Mouse (Mus musculus): ENCODE data around the gene Klk13. TPM values are rescaled to one million over a fixed set of nuclear protein-coding genes. Genes with fewer than 3 reads are reported as not detected.
"Not testable (repeated sequence)": the region's sequence is repeated elsewhere in the genome, so short reads cannot be mapped to it uniquely, and the experiment has no call there.

The Klk13 gene
- not detected for total RNA-seq (2021)

- intact Hi-C loops (cut with DNase I) = no loop called here
- DNase-seq (ENCODE audit: low spot score) = no peak
Observed at GRCm38 (mm10) chr7:43712267-43712666, at the start of gene Klk13. TSS of gene Klk13 (plus strand) at chr7:43712567.

- intact Hi-C loops (cut with DNase I) = no loop called here
- DNase-seq (ENCODE audit: low spot score) = no peak
Observed at GRCm38 (mm10) chr7:43662804-43663203, 49.6 kb upstream of the Klk13 start.

- intact Hi-C loops (cut with DNase I); DNase-seq (ENCODE audit: low spot score): not testable (repeated sequence)
Observed at GRCm38 (mm10) chr7:43667221-43667620, 45.1 kb upstream of the Klk13 start.

GRCm38 (mm10) chr7:43668582-43668981 lies 43.8 kb upstream of the Klk13 start:
- intact Hi-C loops (cut with DNase I) = no loop called here
- no peak for DNase-seq (ENCODE audit: low spot score)

GRCm38 (mm10) chr7:43671064-43671808 lies 41.1 kb upstream of the Klk13 start:
- no peak for DNase-seq (ENCODE audit: low spot score)
- intact Hi-C loops (cut with DNase I) = loop anchor here (5.0 kb wide), 1 partner anchor 89 kb away; no protein-coding TSS in a partner anchor

GRCm38 (mm10) chr7:43671809-43672580 lies 40.4 kb upstream of the Klk13 start, which contains the start of gene Ctu1:
TSS of gene Ctu1 (plus strand) at chr7:43672016.
- intact Hi-C loops (cut with DNase I) = loop anchor here (5.0 kb wide), 1 partner anchor 90 kb away; no protein-coding TSS in a partner anchor
- peak; percentile 89 for DNase-seq (ENCODE audit: low spot score)

- intact Hi-C loops (cut with DNase I) = loop anchor here (5.0 kb wide), 1 partner anchor 90 kb away; no protein-coding TSS in a partner anchor
- DNase-seq (ENCODE audit: low spot score) = no peak
Observed at GRCm38 (mm10) chr7:43672581-43673260, 39.6 kb upstream of the Klk13 start.

GRCm38 (mm10) chr7:43675091-43675490 lies 37.3 kb upstream of the Klk13 start:
- DNase-seq (ENCODE audit: low spot score) = no peak
- intact Hi-C loops (cut with DNase I) = no loop called here

- DNase-seq (ENCODE audit: low spot score) = no peak
Observed at GRCm38 (mm10) chr7:43678517-43678916, 33.9 kb upstream of the Klk13 start.

GRCm38 (mm10) chr7:43680960-43681359 lies 31.4 kb upstream of the Klk13 start:
- intact Hi-C loops (cut with DNase I) = loop anchor here (1.0 to 5.0 kb wide), 2 partner anchors 66 to 213 kb away; no protein-coding TSS in a partner anchor

More at GRCm38 (mm10) chr7:43678517-43678916, 33.9 kb upstream of the Klk13 start:
- intact Hi-C loops (cut with DNase I) = no loop called here

GRCm38 (mm10) chr7:43682511-43682910 lies 29.9 kb upstream of the Klk13 start:
- intact Hi-C loops (cut with DNase I) = loop anchor here (2.0 to 5.0 kb wide), 2 partner anchors 65 to 100 kb away; no protein-coding TSS in a partner anchor
- not testable (repeated sequence) for DNase-seq (ENCODE audit: low spot score)

More at GRCm38 (mm10) chr7:43680960-43681359, 31.4 kb upstream of the Klk13 start:
- DNase-seq (ENCODE audit: low spot score) = no peak

GRCm38 (mm10) chr7:43685088-43685487 lies 27.3 kb upstream of the Klk13 start:
- no peak for DNase-seq (ENCODE audit: low spot score)
- intact Hi-C loops (cut with DNase I) = no loop called here

GRCm38 (mm10) chr7:43690118-43690517 lies 22.2 kb upstream of the Klk13 start, which contains the start of gene Klk14:
TSS of gene Klk14 (plus strand) at chr7:43690418.
- intact Hi-C loops (cut with DNase I) = no loop called here
- no peak for DNase-seq (ENCODE audit: low spot score)

GRCm38 (mm10) chr7:43710031-43710430 lies 2.3 kb upstream of the Klk13 start:
- intact Hi-C loops (cut with DNase I) = no loop called here
- DNase-seq (ENCODE audit: low spot score) = no peak

- no peak for DNase-seq (ENCODE audit: low spot score)
- intact Hi-C loops (cut with DNase I) = no loop called here
Observed at GRCm38 (mm10) chr7:43712917-43713316, 550 bp downstream of the Klk13 start.

- no peak for DNase-seq (ENCODE audit: low spot score)
- intact Hi-C loops (cut with DNase I) = no loop called here
Observed at GRCm38 (mm10) chr7:43713741-43714351, 1.5 kb downstream of the Klk13 start.

- intact Hi-C loops (cut with DNase I) = loop anchor here (5.0 kb wide), 1 partner anchor 65 kb away; no protein-coding TSS in a partner anchor
- peak; percentile 7 for DNase-seq (ENCODE audit: low spot score)
Observed at GRCm38 (mm10) chr7:43747788-43748187, 35.4 kb downstream of the Klk13 start.

- DNase-seq (ENCODE audit: low spot score) = no peak
- intact Hi-C loops (cut with DNase I) = no loop called here
Observed at GRCm38 (mm10) chr7:43752806-43753205, 40.4 kb downstream of the Klk13 start.

- no peak for DNase-seq (ENCODE audit: low spot score)
- intact Hi-C loops (cut with DNase I) = no loop called here
Observed at GRCm38 (mm10) chr7:43766484-43766883, 54.1 kb downstream of the Klk13 start.

All from heart, postnatal 25 days (tissue).